Mouse (Mus musculus) embryonic facial prominence, embryonic 13.5 days (tissue): Measurements from ENCODE around the gene Ddx6. TPM values are rescaled to one million over a fixed set of nuclear protein-coding genes. Genes with fewer than 3 reads are reported as not detected.

Experiments used
- ATAC-seq: fragments of 200-750 bp; cut with Nextera tagmentation; 2 replicates; pipeline ENCODE4 v1.8.0; 2017; ENCODE audit warnings: low read depth; ENCODE audit not compliant: insufficient number of reproducible peaks, insufficient read depth, low FRiP score, low TSS enrichment
- H3K27ac ChIP-seq: fragments of 300-500 bp; sonication (generic); 2 replicates; pipeline ENCODE4 v1.5.1; 2015; ENCODE audit warnings: moderate library complexity, mild to moderate bottlenecking, inconsistent platforms
- H3K27me3 ChIP-seq: fragments of 300-500 bp; sonication (generic); 2 replicates; pipeline ENCODE4 v1.6.1; 2015; ENCODE audit warnings: mild to moderate bottlenecking, inconsistent platforms
- H3K36me3 ChIP-seq: fragments of 300-500 bp; sonication (generic); 2 replicates; pipeline ENCODE4 v1.6.1; 2015; ENCODE audit warnings: mild to moderate bottlenecking, inconsistent platforms
- H3K4me1 ChIP-seq: fragments of 300-500 bp; sonication (generic); 2 replicates; pipeline ENCODE4 v1.6.1; 2015; ENCODE audit warnings: inconsistent platforms
- H3K4me2 ChIP-seq: fragments of 300-500 bp; sonication (generic); 2 replicates; pipeline ENCODE4 v1.6.1; 2015; ENCODE audit warnings: moderate library complexity, mild to moderate bottlenecking, inconsistent platforms
- H3K4me3 ChIP-seq: fragments of 300-500 bp; sonication (generic); 2 replicates; pipeline ENCODE4 v1.5.1; 2015; ENCODE audit warnings: mild to moderate bottlenecking, inconsistent platforms
- H3K9ac ChIP-seq: fragments of 300-500 bp; sonication (generic); 2 replicates; pipeline ENCODE4 v1.6.1; 2015; ENCODE audit warnings: mild to moderate bottlenecking, inconsistent platforms
- H3K9me3 ChIP-seq: fragments of 300-500 bp; sonication (generic); 2 replicates; pipeline ENCODE4 v1.6.1; 2016; ENCODE audit warnings: inconsistent platforms
- WGBS: fragments of 180-500 bp; shearing (Covaris S2); methylation state at CpG from one replicate; pipeline ENCODE4 v1.1.7; 2015; ENCODE audit warnings: mixed read lengths; 5-methylcytosine and 5-hydroxymethylcytosine counted together
- polyA plus RNA-seq: library from polyadenylated mRNA; unstranded; fragments of >200 nt; fragmentation: Nextera tagmentation; extraction: Ambion mirVana; gene quantifications from 2 replicates; pipeline ENCODE4 v1.2.1, GENCODE M21; 2015

Ddx6 gene
- polyA plus RNA-seq, 1 experiment from 2014 or later: 29.2 TPM

GRCm38 (mm10) chr9:44671416-44671815, 66.7 kb downstream of the Ddx6 start:
- no peak overlapping the region for H3K4me2 ChIP-seq
- no peaks in the 10 kb centered on the region for H3K4me1 ChIP-seq
- no peak for ATAC-seq
- 88% methylated on average over 5 of the region's 5 CpGs for WGBS
- H3K27me3 ChIP-seq: no peaks in the 10 kb centered on the region
- no peak overlapping the region for H3K9ac ChIP-seq
- H3K36me3 ChIP-seq: no peaks in the 10 kb centered on the region
- no peak overlapping the region for H3K27ac ChIP-seq
- no peaks in the 10 kb centered on the region for H3K9me3 ChIP-seq
- H3K4me3 ChIP-seq: no peak overlapping the region

- no peaks in the 10 kb centered on the region for H3K4me1 ChIP-seq
- H3K9ac ChIP-seq: no peak overlapping the region
- WGBS: 64% methylated on average over 2 of the region's 2 CpGs
- no peaks in the 10 kb centered on the region for H3K27me3 ChIP-seq
- no peak overlapping the region for H3K27ac ChIP-seq
- no peak overlapping the region for H3K4me2 ChIP-seq
- no peak for ATAC-seq
- H3K4me3 ChIP-seq: no peak overlapping the region
- H3K36me3 ChIP-seq: no peaks in the 10 kb centered on the region
- no peaks in the 10 kb centered on the region for H3K9me3 ChIP-seq
These were observed 67.7 kb downstream of the Ddx6 start for GRCm38 (mm10) chr9:44672291-44672865.

- Histone ChIP-seq H3K9me3 (no peaks in the 10 kb centered on the region), H3K27me3 (no peaks in the 10 kb centered on the region), H3K9ac (no peak within 1 kb of the TSS), H3K4me3 (no peak within 1 kb of the TSS), H3K4me2 (no peak within 1 kb of the TSS), H3K36me3 (no peaks in the 10 kb centered on the region), H3K27ac (no peak within 1 kb of the TSS), H3K4me1 (no peaks in the 10 kb centered on the region)
- no peak for ATAC-seq
- 71% methylated on average over 3 of the region's 3 CpGs for WGBS
These were observed 68.3 kb downstream of the Ddx6 start, which contains the start of gene Treh for GRCm38 (mm10) chr9:44673005-44673404. Gene Treh, plus strand, starts transcription at chr9:44673233.

- ATAC-seq: no peak
- WGBS: 94% methylated on average over 2 of the region's 2 CpGs
- Histone ChIP-seq H3K9me3 (peaks cover 4% of the 10 kb centered on the region; the same call in 1 of the 2 replicates), H3K4me1 (no peaks in the 10 kb centered on the region), H3K9ac (no peak overlapping the region), H3K27me3 (no peaks in the 10 kb centered on the region), H3K4me3 (no peak overlapping the region), H3K4me2 (no peak overlapping the region), H3K36me3 (no peaks in the 10 kb centered on the region), H3K27ac (no peak overlapping the region)
These were observed 73.7 kb downstream of the Ddx6 start for GRCm38 (mm10) chr9:44678288-44678871.

GRCm38 (mm10) chr9:44679565-44679964, 74.9 kb downstream of the Ddx6 start:
- Histone ChIP-seq H3K27me3 (no peaks in the 10 kb centered on the region), H3K9me3 (peaks cover 4% of the 10 kb centered on the region; the same call in 1 of the 2 replicates), H3K36me3 (no peaks in the 10 kb centered on the region), H3K4me3 (no peak overlapping the region), H3K9ac (no peak overlapping the region), H3K4me2 (no peak overlapping the region), H3K4me1 (no peaks in the 10 kb centered on the region), H3K27ac (no peak overlapping the region)
- ATAC-seq: no peak
- 69% methylated on average over 5 of the region's 5 CpGs for WGBS

- Histone ChIP-seq H3K4me3 (no peak overlapping the region), H3K27me3 (no peaks in the 10 kb centered on the region), H3K4me1 (0 out of 2 replicates have a peak, but pooled peaks cover 3% of the 10 kb centered on the region), H3K27ac (no peak overlapping the region), H3K9ac (no peak overlapping the region), H3K9me3 (peaks cover 4% of the 10 kb centered on the region; the same call in 1 of the 2 replicates), H3K36me3 (peaks cover 19% of the 10 kb centered on the region), H3K4me2 (no peak overlapping the region)
- 86% methylated on average over 8 of the region's 8 CpGs for WGBS
- no peak for ATAC-seq
These were observed 78.4 kb downstream of the Ddx6 start for GRCm38 (mm10) chr9:44683046-44683445.

- Histone ChIP-seq H3K4me1 (0 out of 2 replicates have a peak, but pooled peaks cover 3% of the 10 kb centered on the region), H3K27me3 (no peaks in the 10 kb centered on the region), H3K36me3 (peaks cover 40% of the 10 kb centered on the region), H3K4me2 (no peak overlapping the region), H3K9ac (no peak overlapping the region), H3K4me3 (no peak overlapping the region), H3K27ac (no peak overlapping the region), H3K9me3 (no peaks in the 10 kb centered on the region)
- ATAC-seq: no peak
- 35% methylated on average over 14 of the region's 14 CpGs for WGBS
These were observed 80.9 kb downstream of the Ddx6 start for GRCm38 (mm10) chr9:44685346-44686330.

GRCm38 (mm10) chr9:44686638-44687037, 81.9 kb downstream of the Ddx6 start:
- ATAC-seq: no peak
- WGBS: 51% methylated on average over 5 of the region's 5 CpGs

GRCm38 (mm10) chr9:44688013-44688412, 83.3 kb downstream of the Ddx6 start:
- Histone ChIP-seq H3K4me3 (no peak overlapping the region), H3K9me3 (no peaks in the 10 kb centered on the region), H3K9ac (no peak overlapping the region), H3K36me3 (peaks cover 64% of the 10 kb centered on the region), H3K4me2 (no peak overlapping the region), H3K27ac (no peak overlapping the region), H3K27me3 (no peaks in the 10 kb centered on the region), H3K4me1 (peaks cover 7% of the 10 kb centered on the region; the same call in 1 of the 2 replicates)
- ATAC-seq: no peak
- 51% methylated on average over 9 of the region's 9 CpGs for WGBS

More at GRCm38 (mm10) chr9:44686638-44687037, 81.9 kb downstream of the Ddx6 start:
- Histone ChIP-seq H3K27me3 (no peaks in the 10 kb centered on the region), H3K9me3 (no peaks in the 10 kb centered on the region), H3K4me2 (no peak overlapping the region), H3K4me1 (peaks cover 3% of the 10 kb centered on the region; the same call in 1 of the 2 replicates), H3K9ac (no peak overlapping the region), H3K4me3 (no peak overlapping the region), H3K27ac (0 out of 2 replicates have a peak overlapping the region, but pooled peaks have one; percentile 13), H3K36me3 (peaks cover 50% of the 10 kb centered on the region)
